Comparison of ENCODE assay signal across 7 mouse cellular contexts in genomic region chr2:13398955-13399354, GRCm38 (mm10).
A peak's percentile ranks its signal among the peaks of the same experiment; 100 is the strongest.
DNase-seq lines count a peak whose midpoint lies in the region; ATAC-seq and TF ChIP-seq lines count a peak whose summit lies in the region.

No protein-coding gene starts in this region.

- peaks cover 58% of the 10 kb centered on the region for H3K4me1 ChIP-seq in forebrain, embryonic 10.5 days
- no peaks in the 10 kb centered on the region for H3K4me1 ChIP-seq in stomach, postnatal 0 days (replicated peaks; ENCODE audit: control insufficient read depth, insufficient read depth)

- TF ChIP-seq CTCF in stomach, postnatal 0 days (IDR thresholded peaks at IDR 0.05; ENCODE audit: low read depth) = no peak

- no peaks in the 10 kb centered on the region for H3K27me3 ChIP-seq in forebrain, embryonic 10.5 days (ENCODE audit: poor library complexity, severe bottlenecking)
- H3K27me3 ChIP-seq in stomach, postnatal 0 days (ENCODE audit: control insufficient read depth, insufficient read depth, low read length) = no peaks in the 10 kb centered on the region

- H3K9ac ChIP-seq in stomach, postnatal 0 days (ENCODE audit: low read length) = no peak overlapping the region

- H3K36me3 ChIP-seq in forebrain, embryonic 10.5 days (replicated peaks) = no peaks in the 10 kb centered on the region
- H3K36me3 ChIP-seq in stomach, postnatal 0 days (ENCODE audit: control insufficient read depth, insufficient read depth, low read length) = no peaks in the 10 kb centered on the region

- H3K4me2 ChIP-seq in stomach, postnatal 0 days (replicated peaks; ENCODE audit: low read depth) = no peak overlapping the region

- peak overlapping the region; percentile 81 for H3K27ac ChIP-seq in forebrain, embryonic 10.5 days
- no peak overlapping the region for H3K27ac ChIP-seq in stomach, postnatal 0 days (replicated peaks)

- 0 out of 2 replicates have a peak, but pooled peaks have one; percentile 21 for ATAC-seq in stomach, postnatal 0 days (ENCODE audit: low FRiP score, low TSS enrichment)

- no peaks in the 10 kb centered on the region for H3K9me3 ChIP-seq in forebrain, embryonic 10.5 days
- no peaks in the 10 kb centered on the region for H3K9me3 ChIP-seq in stomach, postnatal 0 days (ENCODE audit: control insufficient read depth, low read length)

- TF ChIP-seq EP300 in stomach, postnatal 0 days (optimal IDR thresholded peaks at IDR 0.05) = no peak

- intact Hi-C loops in heart, postnatal 36 days (cut with DNase I) = loop anchor here (2.0 kb wide), 1 partner anchor 14 kb away; no protein-coding TSS in a partner anchor

- H3K4me3 ChIP-seq in forebrain, embryonic 10.5 days = no peak overlapping the region
- H3K4me3 ChIP-seq in stomach, postnatal 0 days (ENCODE audit: low read depth, low read length) = no peak overlapping the region

- DNase-seq in ES-CJ7 (ENCODE audit: low read depth, low spot score) = peak; percentile 11
- peak; percentile 75 for DNase-seq in adrenal gland, postnatal 14 days
- DNase-seq in forebrain, embryonic 10.5 days (ENCODE audit: extremely low spot score, low spot score) = peak; percentile 80
- peak; percentile 58 to 69 for DNase-seq in heart, postnatal 36 days
- peak; percentile 81 for DNase-seq in lung, postnatal 36 days
- DNase-seq in stomach, postnatal 0 days (ENCODE audit: low spot score) = no peak
- no peak for DNase-seq in spleen, postnatal 4 days (ENCODE audit: low spot score in 2 of 2)

- WGBS in forebrain, embryonic 10.5 days = 13% methylated on average over 2 of the region's 2 CpGs
- WGBS in stomach, postnatal 0 days = 12% methylated on average over 2 of the region's 2 CpGs

Comparison
In these comparisons a context has a peak if more than half of its experiments do, and no peak if none do; other contexts are left out.
1. DNase-seq: peak in ES-CJ7 (single experiment), adrenal gland, postnatal 14 days (single experiment), forebrain, embryonic 10.5 days (single experiment), heart, postnatal 36 days (2 of 2) and lung, postnatal 36 days (single experiment); none in stomach, postnatal 0 days (single experiment) and spleen, postnatal 4 days (0 of 2).